Mouse (Mus musculus) cortical plate, adult 2 months (tissue): ENCODE data around the gene Mc3r. TPM values are rescaled to one million over a fixed set of nuclear protein-coding genes. Genes with fewer than 3 reads are reported as not detected.

Experiments
- H3K27ac ChIP-seq: fragments of 200-500 bp; 2 replicates; pipeline ENCODE4 v1.5.1; 2012; ENCODE audit warnings: low read length, control low read depth, inconsistent platforms; ENCODE audit not compliant: insufficient read depth
- H3K4me1 ChIP-seq: fragments of 200-500 bp; 2 replicates; pipeline ENCODE4 v1.6.1; 2011; ENCODE audit warnings: low read length; ENCODE audit not compliant: control insufficient read depth, insufficient read depth
- H3K4me3 ChIP-seq: fragments of 200-500 bp; 2 replicates; pipeline ENCODE4 v1.5.1; 2011; ENCODE audit warnings: mild to moderate bottlenecking, low read length, control low read depth; ENCODE audit not compliant: insufficient read depth
- CTCF ChIP-seq: fragments of 200-500 bp; IDR thresholded peaks from 2 replicates; pipeline ENCODE4 v1.5.1; 2011; ENCODE audit warnings: mild to moderate bottlenecking, control low read depth, low read length; ENCODE audit not compliant: insufficient read depth; ENCODE audit errors: extremely low read depth
- POLR2A ChIP-seq: fragments of 200-500 bp; IDR thresholded peaks from 2 replicates; pipeline ENCODE4 v1.6.1; 2011; ENCODE audit warnings: mild to moderate bottlenecking, low read length, control low read depth; ENCODE audit not compliant: insufficient read depth; ENCODE audit errors: extremely low read depth
- polyA plus RNA-seq: library from polyadenylated mRNA; depleted of rRNA; stranded (reverse); fragments of >200 nt; gene quantifications from 2 replicates; pipeline ENCODE4 v1.2.3, GENCODE M21; 2012

The Mc3r gene
- polyA plus RNA-seq, 1 experiment = 0.08 TPM

DNA sequence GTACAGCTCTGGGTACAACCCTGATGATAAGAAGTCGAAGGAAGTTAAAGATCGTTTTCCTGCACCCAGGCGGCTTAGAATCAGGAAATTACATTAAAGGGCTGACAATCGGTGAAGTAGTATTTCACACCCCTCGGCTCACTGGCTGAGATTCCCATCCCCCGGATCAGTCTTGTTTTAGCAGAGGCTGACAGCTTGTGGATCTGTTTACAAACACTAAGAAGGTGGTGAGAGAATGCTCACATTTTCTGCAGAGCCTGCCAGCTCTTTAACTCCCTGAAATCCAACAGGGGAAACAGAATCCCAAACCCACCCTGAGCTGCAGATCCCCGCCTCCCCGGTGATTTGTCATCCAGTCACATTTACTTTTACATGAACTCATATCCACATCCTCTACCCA is 2.8 kb upstream of the Mc3r start:
- Histone ChIP-seq H3K4me3 (no peak overlapping the region), H3K4me1 (no peaks in the 10 kb centered on the region), H3K27ac (no peak overlapping the region)
- TF ChIP-seq POLR2A (no peak), CTCF (no peak)

DNA sequence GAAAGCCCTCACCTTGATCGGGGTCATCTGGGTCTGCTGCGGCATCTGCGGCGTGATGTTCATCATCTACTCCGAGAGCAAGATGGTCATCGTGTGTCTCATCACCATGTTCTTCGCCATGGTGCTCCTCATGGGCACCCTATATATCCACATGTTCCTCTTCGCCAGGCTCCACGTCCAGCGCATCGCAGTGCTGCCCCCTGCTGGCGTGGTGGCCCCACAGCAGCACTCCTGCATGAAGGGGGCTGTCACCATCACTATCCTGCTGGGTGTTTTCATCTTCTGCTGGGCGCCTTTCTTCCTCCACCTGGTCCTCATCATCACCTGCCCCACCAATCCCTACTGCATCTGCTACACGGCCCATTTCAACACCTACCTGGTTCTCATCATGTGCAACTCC is 1.0 kb downstream of the Mc3r start:
- no peak overlapping the region for H3K27ac ChIP-seq
- TF ChIP-seq CTCF (peak; percentile 18; the same call in 1 of the 2 replicates), POLR2A (no peak)
- no peaks in the 10 kb centered on the region for H3K4me1 ChIP-seq
- H3K4me3 ChIP-seq = no peak overlapping the region

DNA sequence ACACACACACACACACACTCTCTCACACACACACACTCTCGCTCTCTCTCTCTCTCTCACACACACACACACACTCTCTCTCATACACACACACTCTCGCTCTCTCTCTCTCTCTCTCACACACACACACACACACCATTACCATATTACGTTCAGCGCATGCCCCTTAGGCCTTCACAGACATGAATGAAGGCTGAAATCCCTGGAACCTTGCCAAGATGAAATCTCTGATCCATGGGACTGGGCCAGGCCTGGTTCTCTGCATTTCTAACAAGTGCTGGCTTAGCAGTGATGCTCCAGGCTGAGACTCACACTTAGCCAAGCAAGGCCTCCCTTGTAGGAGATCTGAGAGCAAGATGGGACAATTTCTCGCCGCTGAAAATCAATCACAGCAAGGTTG is 8.1 kb downstream of the Mc3r start:
- no peak for TF ChIP-seq CTCF
- TF ChIP-seq POLR2A = no peak
- Histone ChIP-seq H3K4me3 (no peak overlapping the region), H3K27ac (no peak overlapping the region)

DNA sequence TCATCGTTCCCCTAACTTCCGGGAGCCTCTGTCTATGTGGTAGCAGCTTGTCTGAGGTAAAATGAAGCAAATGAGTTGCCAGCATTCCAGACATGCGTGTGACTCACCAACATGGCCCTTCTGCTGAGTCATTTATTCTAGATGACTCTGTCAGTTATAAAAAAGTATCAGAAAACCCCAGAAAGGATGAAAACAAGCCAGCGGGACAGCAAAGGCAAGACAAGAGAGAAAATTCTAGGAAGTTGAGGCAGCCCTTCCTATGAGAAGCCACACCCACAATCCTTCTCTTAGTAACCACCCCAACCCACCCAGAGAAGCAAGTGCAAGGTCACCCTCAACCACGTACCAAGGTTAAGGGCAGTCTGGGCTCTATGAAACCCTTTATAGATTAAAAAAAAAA is 8.7 kb downstream of the Mc3r start:
- no peak overlapping the region for H3K4me3 ChIP-seq
- H3K4me1 ChIP-seq = no peaks in the 10 kb centered on the region
- TF ChIP-seq POLR2A = no peak
- TF ChIP-seq CTCF = no peak
- H3K27ac ChIP-seq = no peak overlapping the region

More for the DNA sequence above, 8.1 kb downstream of the Mc3r start:
- H3K4me1 ChIP-seq = no peaks in the 10 kb centered on the region

DNA sequence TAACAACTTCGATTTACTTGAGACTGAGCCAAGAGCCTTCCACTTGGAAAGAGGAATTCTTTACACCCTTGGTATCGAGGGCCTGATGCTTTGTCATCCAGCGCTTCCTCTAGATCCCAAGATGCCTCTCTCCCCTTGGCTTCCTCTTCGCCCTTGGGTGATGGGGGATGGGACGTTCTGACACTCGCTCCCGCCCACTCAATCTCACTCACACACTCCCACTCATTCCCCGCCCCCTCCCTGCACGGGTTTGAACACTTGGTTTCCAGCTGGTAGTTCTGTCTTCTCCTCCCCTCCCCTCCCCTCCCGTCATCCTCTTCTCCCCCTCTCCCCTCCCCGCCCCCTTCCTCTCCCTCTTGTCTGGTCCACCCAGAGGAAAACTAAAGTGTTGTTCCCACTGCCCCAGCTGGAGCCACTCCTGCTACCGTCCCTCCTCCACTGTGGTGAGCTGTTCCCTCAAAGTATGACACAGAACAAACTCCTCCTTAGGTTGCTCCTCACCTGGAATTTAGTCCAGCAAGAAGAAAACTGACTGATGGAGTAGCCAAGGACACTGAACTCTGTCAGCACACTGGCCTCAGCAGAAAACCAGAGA is 9.3 kb downstream of the Mc3r start:
- H3K4me1 ChIP-seq = no peaks in the 10 kb centered on the region
- no peak overlapping the region for H3K27ac ChIP-seq
- no peak overlapping the region for H3K4me3 ChIP-seq
- TF ChIP-seq POLR2A (no peak), CTCF (no peak)

DNA sequence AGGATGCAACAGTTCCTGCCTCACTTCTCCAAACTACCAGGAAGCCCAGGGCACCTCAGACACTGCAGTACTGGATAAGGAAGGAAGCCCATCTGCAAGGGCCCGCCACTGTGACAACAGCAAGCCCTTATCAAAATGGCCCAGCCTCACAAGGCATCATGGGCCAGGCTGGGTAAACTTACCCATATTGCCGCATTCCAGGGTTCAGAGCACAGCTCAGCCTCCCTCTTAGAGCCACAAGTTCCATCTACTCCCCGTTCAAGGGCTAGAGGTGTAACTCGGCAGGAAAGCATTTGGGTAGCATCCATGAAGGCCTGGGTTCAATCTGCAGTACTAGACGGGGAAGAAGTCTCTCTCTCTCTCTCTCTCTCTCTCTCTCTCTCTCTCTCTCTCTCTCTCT is 11.8 kb downstream of the Mc3r start:
- Histone ChIP-seq H3K27ac (no peak overlapping the region), H3K4me1 (no peaks in the 10 kb centered on the region), H3K4me3 (no peak overlapping the region)
- TF ChIP-seq CTCF (no peak), POLR2A (no peak)

DNA sequence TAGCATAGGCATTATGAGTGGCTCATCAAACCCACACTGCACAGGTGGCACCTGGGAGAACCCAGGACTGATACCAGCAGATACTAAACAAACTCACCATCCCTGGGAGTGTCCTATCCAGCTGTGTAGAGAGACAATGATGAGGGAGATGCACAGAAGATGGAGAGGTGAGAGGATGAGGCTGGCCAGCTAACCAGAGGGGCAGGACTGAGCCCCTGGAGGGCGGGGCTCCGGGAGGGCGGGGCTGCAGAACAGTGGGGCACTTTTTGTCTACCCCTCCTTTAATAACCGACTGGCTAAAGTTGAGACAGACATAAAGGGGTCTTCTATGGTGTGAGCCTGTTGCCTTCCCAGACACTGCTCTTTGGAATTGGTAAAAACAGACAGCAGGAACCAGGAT is 13.1 kb downstream of the Mc3r start:
- no peak for TF ChIP-seq POLR2A
- TF ChIP-seq CTCF = no peak

DNA sequence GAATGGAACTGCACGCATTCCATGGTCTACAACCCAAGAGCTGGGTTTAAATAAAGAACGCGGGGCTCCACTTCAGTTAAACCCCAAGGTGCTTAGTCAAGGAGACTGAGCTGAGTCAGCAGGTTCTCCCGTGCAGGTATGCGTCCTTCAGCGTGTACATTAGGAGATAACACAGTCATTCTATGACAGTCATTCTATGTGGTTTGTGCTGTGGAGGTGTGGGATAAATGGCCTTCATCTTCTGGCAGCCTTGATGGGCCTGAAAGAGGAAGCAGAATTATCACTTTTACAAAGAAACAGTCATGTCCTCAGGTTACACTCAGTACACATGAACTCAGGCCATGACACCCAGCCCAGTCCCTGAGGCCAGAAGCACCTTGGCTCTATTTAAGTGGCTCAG is 14.9 kb downstream of the Mc3r start:
- no peak overlapping the region for H3K27ac ChIP-seq
- TF ChIP-seq CTCF = no peak
- no peak for TF ChIP-seq POLR2A
- no peaks in the 10 kb centered on the region for H3K4me1 ChIP-seq
- no peak overlapping the region for H3K4me3 ChIP-seq

More for the DNA sequence above, 13.1 kb downstream of the Mc3r start:
- Histone ChIP-seq H3K4me3 (no peak overlapping the region), H3K27ac (no peak overlapping the region), H3K4me1 (no peaks in the 10 kb centered on the region)

DNA sequence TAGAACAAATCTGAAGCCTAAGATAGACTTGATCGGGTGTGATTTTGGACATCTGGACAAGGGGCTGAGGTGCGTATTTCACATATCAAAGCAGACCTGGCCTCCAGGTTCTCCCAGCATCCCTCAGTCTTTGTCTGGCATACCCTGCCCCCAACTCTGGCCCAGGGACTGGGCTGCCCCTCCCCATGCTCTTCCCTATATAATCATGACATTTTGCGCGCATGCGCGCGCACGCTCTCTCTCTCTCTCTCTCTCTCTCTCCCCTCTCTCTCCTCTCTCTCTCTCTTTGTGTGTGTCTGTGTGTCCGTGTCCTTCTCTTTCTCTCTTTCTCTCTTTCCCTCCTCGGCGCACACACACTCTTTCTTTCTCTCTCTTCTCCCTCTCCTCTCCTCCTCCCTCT is 21.6 kb downstream of the Mc3r start:
- no peaks in the 10 kb centered on the region; the same call in 1 of the 2 replicates for H3K4me1 ChIP-seq
- no peak overlapping the region for H3K27ac ChIP-seq
- H3K4me3 ChIP-seq = no peak overlapping the region
- TF ChIP-seq CTCF (no peak), POLR2A (no peak)

DNA sequence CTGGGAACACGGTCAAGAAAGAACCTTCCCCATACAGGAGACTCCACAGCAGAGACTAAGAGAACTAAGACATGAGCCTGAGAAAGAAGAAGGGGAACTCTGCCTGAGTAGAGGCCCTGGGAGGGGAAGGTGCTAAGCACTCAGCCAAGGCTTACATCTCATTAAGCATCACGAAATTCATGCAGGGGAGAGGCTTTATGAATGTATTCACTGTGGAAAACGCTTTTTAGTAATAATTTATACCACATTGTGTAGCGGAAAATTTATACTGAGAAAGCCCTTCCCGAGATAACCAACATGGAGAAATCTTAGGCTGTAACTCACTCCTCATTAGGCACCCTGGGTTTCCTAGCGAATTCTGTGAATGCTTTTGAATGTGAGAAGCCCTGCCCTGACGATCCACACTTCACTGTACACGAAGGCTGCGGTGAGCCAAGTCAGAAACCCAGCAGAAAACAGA is 22.2 kb downstream of the Mc3r start:
- Histone ChIP-seq H3K4me1 (no peaks in the 10 kb centered on the region; the same call in 1 of the 2 replicates), H3K27ac (no peak overlapping the region), H3K4me3 (no peak overlapping the region)
- TF ChIP-seq POLR2A (no peak), CTCF (no peak)
